Mouse (Mus musculus): ENCODE results near the gene Azin2.

Gene Azin2

GRCm38 (mm10) chr4:128942346-128942745, 19.9 kb downstream of the Azin2 start:
- DNase-seq (ENCODE audit: low read depth, low spot score) = peak; percentile 68

GRCm38 (mm10) chr4:128935595-128935994, 26.6 kb downstream of the Azin2 start:
- DNase-seq (ENCODE audit: low read depth, low spot score) = no peak

- DNase-seq (ENCODE audit: low read depth, low spot score) = peak; percentile 58
Observed at GRCm38 (mm10) chr4:128932783-128933182, 29.5 kb downstream of the Azin2 start.

- DNase-seq (ENCODE audit: low read depth, low spot score) = peak; percentile 88
Observed at GRCm38 (mm10) chr4:128924841-128925606, 37.2 kb downstream of the Azin2 start.

- no peak for DNase-seq (ENCODE audit: low read depth, low spot score)
Observed at GRCm38 (mm10) chr4:128923603-128924002, 38.6 kb downstream of the Azin2 start.

GRCm38 (mm10) chr4:128919106-128919505, 43.1 kb downstream of the Azin2 start:
- DNase-seq (ENCODE audit: low read depth, low spot score) = peak; percentile 59

GRCm38 (mm10) chr4:128918187-128918586, 44.1 kb downstream of the Azin2 start:
- no peak for DNase-seq (ENCODE audit: low read depth, low spot score)

GRCm38 (mm10) chr4:128917756-128918155, 44.5 kb downstream of the Azin2 start:
- no peak for DNase-seq (ENCODE audit: low read depth, low spot score)

- no peak for DNase-seq (ENCODE audit: low read depth, low spot score)
Observed at GRCm38 (mm10) chr4:128917119-128917518, 45.1 kb downstream of the Azin2 start.

GRCm38 (mm10) chr4:128913794-128914193, 48.4 kb downstream of the Azin2 start:
- DNase-seq (ENCODE audit: low read depth, low spot score) = peak; percentile 31

GRCm38 (mm10) chr4:128912085-128912484, 50.2 kb downstream of the Azin2 start:
- no peak for DNase-seq (ENCODE audit: low read depth, low spot score)

GRCm38 (mm10) chr4:128910276-128911063, 51.8 kb downstream of the Azin2 start:
- DNase-seq (ENCODE audit: low read depth, low spot score) = no peak

- DNase-seq (ENCODE audit: low read depth, low spot score) = no peak
Observed at GRCm38 (mm10) chr4:128909378-128909831, 52.8 kb downstream of the Azin2 start.

- DNase-seq (ENCODE audit: low read depth, low spot score) = peak; percentile 71
Observed at GRCm38 (mm10) chr4:128908586-128909377, 53.5 kb downstream of the Azin2 start.

GRCm38 (mm10) chr4:128907238-128907968, 54.8 kb downstream of the Azin2 start:
- no peak for DNase-seq (ENCODE audit: low read depth, low spot score)

- DNase-seq (ENCODE audit: low read depth, low spot score) = no peak
Observed at GRCm38 (mm10) chr4:128906757-128907156, 55.5 kb downstream of the Azin2 start.

- no peak for DNase-seq (ENCODE audit: low read depth, low spot score)
Observed at GRCm38 (mm10) chr4:128905251-128905650, 57.0 kb downstream of the Azin2 start.

- no peak for DNase-seq (ENCODE audit: low read depth, low spot score)
Observed at GRCm38 (mm10) chr4:128904035-128904800, 58.0 kb downstream of the Azin2 start.

- no peak for DNase-seq (ENCODE audit: low read depth, low spot score)
Observed at GRCm38 (mm10) chr4:128902390-128902789, 59.9 kb downstream of the Azin2 start.

GRCm38 (mm10) chr4:128900484-128900883, 61.8 kb downstream of the Azin2 start:
- no peak for DNase-seq (ENCODE audit: low read depth, low spot score)
